Mouse (Mus musculus) liver, embryonic 15.5 days (tissue): ENCODE results near the gene Gm10392. TPM values are rescaled to one million over a fixed set of nuclear protein-coding genes. Genes with fewer than 3 reads are reported as not detected.
A peak's percentile ranks its signal among the peaks of the same experiment; 100 is the strongest.
"Not testable (repeated sequence)": the region's sequence is repeated elsewhere in the genome, so short reads cannot be mapped to it uniquely, and the experiment has no call there.

Source experiments
- ATAC-seq: fragments of 200-750 bp; cut with Nextera tagmentation; 2 replicates; pipeline ENCODE4 v1.8.0; 2017; ENCODE audit warnings: moderate number of reproducible peaks, mild to moderate bottlenecking, moderate library complexity; ENCODE audit not compliant: insufficient read depth
- H3K27ac ChIP-seq: fragments of 300-500 bp; sonication (generic); replicated peaks from 2 replicates; pipeline ENCODE4 v1.5.1; 2015; ENCODE audit warnings: mild to moderate bottlenecking, inconsistent platforms
- H3K27me3 ChIP-seq: fragments of 300-500 bp; sonication (generic); 2 replicates; pipeline ENCODE4 v1.6.1; 2015; ENCODE audit warnings: mild to moderate bottlenecking, inconsistent platforms
- H3K36me3 ChIP-seq: fragments of 300-500 bp; sonication (generic); replicated peaks from 2 replicates; pipeline ENCODE4 v1.6.1; 2015; ENCODE audit warnings: moderate library complexity, mild to moderate bottlenecking, inconsistent platforms
- H3K4me1 ChIP-seq: fragments of 300-500 bp; sonication (generic); replicated peaks from 2 replicates; pipeline ENCODE4 v1.6.1; 2015; ENCODE audit warnings: inconsistent platforms
- H3K4me2 ChIP-seq: fragments of 300-500 bp; sonication (generic); 2 replicates; pipeline ENCODE4 v1.6.1; 2015; ENCODE audit warnings: moderate library complexity, mild to moderate bottlenecking, inconsistent platforms
- H3K4me3 ChIP-seq: fragments of 300-500 bp; sonication (generic); replicated peaks from 2 replicates; pipeline ENCODE4 v1.5.1; 2015; ENCODE audit warnings: mild to moderate bottlenecking, inconsistent platforms
- H3K9ac ChIP-seq: fragments of 300-500 bp; sonication (generic); 2 replicates; pipeline ENCODE4 v1.6.1; 2015; ENCODE audit warnings: moderate library complexity, mild to moderate bottlenecking, inconsistent platforms
- H3K9me3 ChIP-seq: fragments of 300-500 bp; sonication (generic); replicated peaks from 2 replicates; pipeline ENCODE4 v1.6.1; 2016; ENCODE audit warnings: inconsistent platforms
- WGBS: fragments of 180-500 bp; shearing (Covaris S2); methylation state at CpG from one replicate; pipeline ENCODE4 v1.1.7; 2015; ENCODE audit warnings: mixed read lengths; ENCODE audit not compliant: insufficient replicate concordance; 5-methylcytosine and 5-hydroxymethylcytosine counted together
- polyA plus RNA-seq: library from polyadenylated mRNA; unstranded; fragments of >200 nt; fragmentation: Nextera tagmentation; extraction: Ambion mirVana; gene quantifications from 2 replicates; pipeline ENCODE4 v1.2.1, GENCODE M21; 2015

The Gm10392 gene
- polyA plus RNA-seq, result 0.07 and 0.28 TPM in 2 replicates

DNA sequence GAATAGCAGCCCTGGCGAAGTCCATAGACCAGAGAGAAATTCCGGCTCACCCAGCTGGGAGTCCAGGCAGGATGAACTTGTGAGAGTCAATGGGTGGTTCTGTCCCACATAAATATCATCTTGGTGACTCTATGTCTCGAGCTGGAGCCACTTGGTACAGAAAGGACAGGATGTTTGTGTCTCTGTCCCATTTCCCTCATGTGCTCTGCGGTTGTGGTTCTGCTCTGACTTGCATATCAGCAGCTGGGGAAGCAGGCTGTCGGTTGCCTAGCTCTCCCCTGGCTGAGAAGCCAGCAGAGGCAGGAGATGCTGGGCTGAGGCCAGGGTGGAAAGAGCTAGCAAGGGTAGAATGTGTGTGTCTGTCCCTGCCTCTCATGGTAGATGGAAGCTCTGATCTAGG is at the start of gene Gm10392:
Gene Gm10392, minus strand, starts transcription at position 156 of the 400 bp plus-strand sequence.
- WGBS, result 17% methylated on average over 5 of the region's 5 CpGs
- H3K36me3 ChIP-seq, result no peaks in the 10 kb centered on the region
- H3K27me3 ChIP-seq, result peaks cover 62% of the 10 kb centered on the region
- no peak within 1 kb of the TSS for H3K9ac ChIP-seq
- no peak within 1 kb of the TSS for H3K4me3 ChIP-seq
- no peaks in the 10 kb centered on the region for H3K9me3 ChIP-seq
- 0 out of 2 replicates have a peak within 1 kb of the TSS, but pooled peaks have one; percentile 5 for H3K4me2 ChIP-seq
- ATAC-seq, result no peak
- 0 out of 2 replicates have a peak within 1 kb of the TSS, but pooled peaks have one; percentile 45 for H3K27ac ChIP-seq
- H3K4me1 ChIP-seq, result peaks cover 56% of the 10 kb centered on the region

DNA sequence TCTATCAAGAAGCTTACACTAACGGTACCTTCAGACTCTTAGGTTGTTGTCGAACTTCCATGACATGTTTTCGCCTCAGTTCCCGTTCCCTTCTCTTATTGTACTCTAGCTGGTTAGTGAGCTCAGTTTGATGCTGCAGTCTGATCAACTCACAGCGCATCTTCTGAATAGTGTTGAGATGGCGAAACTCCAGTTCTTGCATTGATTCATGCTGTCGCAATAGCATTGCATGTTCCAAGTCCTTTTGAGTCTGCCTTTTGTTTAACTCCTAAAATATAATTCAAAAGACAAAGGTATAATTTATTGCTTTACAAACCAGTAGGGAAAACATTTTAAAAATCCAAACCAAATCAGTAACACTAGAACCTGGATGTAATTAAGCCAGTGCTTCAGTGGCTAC is 26.3 kb upstream of the Gm10392 start:
- H3K36me3 ChIP-seq, result peaks cover 82% of the 10 kb centered on the region
- no peak overlapping the region for H3K4me3 ChIP-seq
- H3K4me1 ChIP-seq, result no peaks in the 10 kb centered on the region
- no peak for ATAC-seq
- no peak overlapping the region for H3K9ac ChIP-seq
- 85% methylated on average over 7 of the region's 7 CpGs for WGBS
- H3K27me3 ChIP-seq, result no peaks in the 10 kb centered on the region
- no peaks in the 10 kb centered on the region for H3K9me3 ChIP-seq
- H3K4me2 ChIP-seq, result no peak overlapping the region
- no peak overlapping the region for H3K27ac ChIP-seq

DNA sequence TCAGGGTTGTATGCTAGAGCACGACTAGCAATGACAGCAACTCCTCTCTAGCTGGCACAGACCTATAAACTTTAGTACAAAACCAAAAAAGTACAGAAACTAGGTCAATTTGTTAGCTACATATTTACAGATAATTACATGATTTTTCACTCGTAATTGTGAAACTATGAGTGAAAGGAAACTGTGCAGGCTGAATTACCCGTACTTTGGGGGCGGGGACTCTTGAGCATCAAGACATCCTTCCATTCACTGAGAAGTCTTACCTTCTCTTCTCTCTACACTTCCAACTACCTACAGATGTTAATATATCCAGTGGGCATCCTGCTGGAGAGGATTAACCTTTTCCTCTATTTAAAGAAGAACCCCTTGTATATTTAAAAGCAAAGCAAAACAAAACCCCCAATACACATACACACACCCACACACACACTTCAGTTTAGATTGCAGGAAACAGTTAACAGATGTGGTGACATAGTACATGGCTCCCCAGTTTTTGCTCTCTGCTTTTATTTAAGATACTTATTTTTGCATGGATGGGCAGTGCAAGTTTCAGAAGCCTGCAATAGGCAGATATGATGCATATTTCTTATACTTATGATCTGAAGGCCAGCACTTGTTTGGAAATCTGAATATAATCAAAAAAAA is 13.3 kb upstream of the Gm10392 start:
- Histone ChIP-seq H3K36me3 (peaks cover 19% of the 10 kb centered on the region), H3K27ac (no peak overlapping the region), H3K4me2 (no peak overlapping the region), H3K9ac (no peak overlapping the region), H3K4me3 (no peak overlapping the region), H3K27me3 (no peaks in the 10 kb centered on the region), H3K4me1 (no peaks in the 10 kb centered on the region), H3K9me3 (no peaks in the 10 kb centered on the region)
- ATAC-seq, result no peak
- 76% methylated on average over 4 of the region's 4 CpGs for WGBS

DNA sequence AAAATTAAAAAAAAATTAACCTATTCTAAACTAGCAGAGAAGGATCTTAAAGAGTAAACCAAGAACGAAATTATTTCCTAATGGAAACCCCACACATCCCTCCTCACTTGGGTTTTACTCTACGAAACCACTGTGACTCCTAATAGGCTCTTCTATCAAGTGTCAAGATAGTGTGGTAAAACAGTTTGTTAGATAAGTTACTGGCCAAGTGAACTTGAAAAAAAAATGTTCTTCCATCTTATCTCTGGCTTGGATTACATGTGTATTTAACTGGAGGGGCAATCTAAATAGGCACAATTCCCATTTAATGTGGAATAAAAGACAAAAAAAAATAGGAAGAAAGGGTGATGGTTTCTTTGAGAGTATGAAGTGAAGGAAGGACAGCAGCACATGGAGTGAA is 11.9 kb upstream of the Gm10392 start:
- WGBS, result 41% methylated on average over 2 of the region's 2 CpGs
- Histone ChIP-seq H3K9me3 (no peaks in the 10 kb centered on the region), H3K4me3 (no peak overlapping the region), H3K4me2 (no peak overlapping the region), H3K4me1 (no peaks in the 10 kb centered on the region), H3K9ac (no peak overlapping the region), H3K27ac (no peak overlapping the region), H3K27me3 (no peaks in the 10 kb centered on the region), H3K36me3 (0 out of 2 replicates have a peak, but pooled peaks cover 7% of the 10 kb centered on the region)
- no peak for ATAC-seq

DNA sequence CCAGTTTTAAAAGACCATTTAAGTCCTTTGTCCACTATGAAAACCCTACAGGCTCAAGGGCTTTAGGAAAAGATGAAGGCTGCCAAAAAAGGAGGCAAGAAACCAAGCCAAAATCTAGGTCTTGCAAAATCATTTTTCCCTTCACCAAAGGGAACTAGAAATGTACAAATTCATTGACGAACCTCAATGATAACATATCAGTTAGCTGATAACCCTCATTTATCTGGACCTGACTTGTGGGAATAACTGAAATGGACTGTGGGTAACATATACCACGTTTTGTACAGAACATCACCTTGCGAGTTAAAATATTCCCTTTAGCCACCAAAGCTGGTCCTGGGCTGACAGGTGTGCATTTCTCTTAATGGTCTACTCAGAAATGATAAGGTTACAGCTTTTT is 10.6 kb upstream of the Gm10392 start:
- Histone ChIP-seq H3K9me3 (no peaks in the 10 kb centered on the region), H3K4me1 (no peaks in the 10 kb centered on the region), H3K27ac (no peak overlapping the region), H3K36me3 (0 out of 2 replicates have a peak, but pooled peaks cover 3% of the 10 kb centered on the region), H3K4me2 (no peak overlapping the region), H3K27me3 (no peaks in the 10 kb centered on the region), H3K9ac (no peak overlapping the region), H3K4me3 (no peak overlapping the region)
- ATAC-seq, result no peak
- 43% methylated on average over 3 of the region's 3 CpGs for WGBS

DNA sequence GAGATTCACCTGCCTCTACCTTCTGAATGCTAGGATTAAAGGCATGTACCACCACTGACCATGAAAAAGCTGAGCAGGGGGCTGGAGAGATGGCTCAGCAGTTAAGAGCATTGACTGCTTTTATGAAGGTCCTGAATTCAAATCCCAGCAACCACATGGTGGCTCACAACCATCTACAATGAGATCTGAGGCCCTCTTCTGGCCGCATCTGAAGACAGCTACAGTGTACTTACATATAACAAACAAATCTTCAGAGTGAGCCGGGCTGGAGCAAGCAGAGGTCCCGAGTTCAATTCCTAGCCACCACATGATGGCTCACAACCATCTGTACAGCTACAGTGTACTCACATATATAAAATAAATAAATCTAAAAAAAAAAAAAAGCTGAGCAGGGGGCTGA is 9.4 kb upstream of the Gm10392 start:
- not testable (repeated sequence) for H3K4me2 ChIP-seq, H3K9me3 ChIP-seq, H3K4me1 ChIP-seq, H3K27me3 ChIP-seq, H3K36me3 ChIP-seq, H3K27ac ChIP-seq, ATAC-seq, H3K9ac ChIP-seq, H3K4me3 ChIP-seq
- WGBS, result 76% methylated on average over 3 of the region's 3 CpGs

DNA sequence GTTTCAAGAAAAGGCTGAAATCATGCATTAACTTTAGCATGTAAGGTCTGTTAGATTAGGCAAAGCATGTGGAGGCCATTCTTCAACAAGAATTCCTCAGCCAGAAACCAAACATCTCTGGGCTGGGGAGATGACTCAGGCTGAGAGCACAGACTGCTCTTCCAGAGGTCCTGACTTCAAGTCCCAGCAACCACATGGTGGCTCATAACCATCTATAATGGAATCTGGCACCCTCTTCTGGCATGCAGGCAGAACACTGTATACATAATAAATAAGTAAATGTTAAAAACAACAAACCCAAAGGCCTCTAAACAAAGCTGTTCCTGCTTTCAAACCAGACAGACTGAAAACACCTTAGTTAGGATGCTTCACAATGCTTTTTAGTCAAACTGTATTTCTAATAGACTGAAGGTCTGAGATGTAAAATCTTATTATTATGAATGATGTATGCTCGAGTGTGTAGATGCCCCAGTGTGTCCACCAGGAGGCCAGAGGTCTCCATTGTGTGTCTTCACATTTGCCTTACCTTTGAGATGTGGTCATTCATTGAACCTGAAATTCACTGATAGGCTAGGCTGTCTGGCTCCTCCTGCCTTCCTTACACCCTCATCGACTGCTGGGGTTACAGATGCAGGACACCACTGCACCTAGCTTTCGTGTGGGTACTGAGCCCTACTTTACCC is 6.9 kb upstream of the Gm10392 start:
- ATAC-seq, result no peak
- peaks cover 4% of the 10 kb centered on the region; the same call in 1 of the 2 replicates for H3K4me1 ChIP-seq
- H3K9ac ChIP-seq, result no peak overlapping the region
- H3K9me3 ChIP-seq, result no peaks in the 10 kb centered on the region
- H3K27ac ChIP-seq, result no peak overlapping the region
- no peaks in the 10 kb centered on the region for H3K27me3 ChIP-seq
- no peak overlapping the region for H3K4me3 ChIP-seq
- 66% methylated on average over 3 of the region's 3 CpGs for WGBS
- no peak overlapping the region for H3K4me2 ChIP-seq
- H3K36me3 ChIP-seq, result no peaks in the 10 kb centered on the region

DNA sequence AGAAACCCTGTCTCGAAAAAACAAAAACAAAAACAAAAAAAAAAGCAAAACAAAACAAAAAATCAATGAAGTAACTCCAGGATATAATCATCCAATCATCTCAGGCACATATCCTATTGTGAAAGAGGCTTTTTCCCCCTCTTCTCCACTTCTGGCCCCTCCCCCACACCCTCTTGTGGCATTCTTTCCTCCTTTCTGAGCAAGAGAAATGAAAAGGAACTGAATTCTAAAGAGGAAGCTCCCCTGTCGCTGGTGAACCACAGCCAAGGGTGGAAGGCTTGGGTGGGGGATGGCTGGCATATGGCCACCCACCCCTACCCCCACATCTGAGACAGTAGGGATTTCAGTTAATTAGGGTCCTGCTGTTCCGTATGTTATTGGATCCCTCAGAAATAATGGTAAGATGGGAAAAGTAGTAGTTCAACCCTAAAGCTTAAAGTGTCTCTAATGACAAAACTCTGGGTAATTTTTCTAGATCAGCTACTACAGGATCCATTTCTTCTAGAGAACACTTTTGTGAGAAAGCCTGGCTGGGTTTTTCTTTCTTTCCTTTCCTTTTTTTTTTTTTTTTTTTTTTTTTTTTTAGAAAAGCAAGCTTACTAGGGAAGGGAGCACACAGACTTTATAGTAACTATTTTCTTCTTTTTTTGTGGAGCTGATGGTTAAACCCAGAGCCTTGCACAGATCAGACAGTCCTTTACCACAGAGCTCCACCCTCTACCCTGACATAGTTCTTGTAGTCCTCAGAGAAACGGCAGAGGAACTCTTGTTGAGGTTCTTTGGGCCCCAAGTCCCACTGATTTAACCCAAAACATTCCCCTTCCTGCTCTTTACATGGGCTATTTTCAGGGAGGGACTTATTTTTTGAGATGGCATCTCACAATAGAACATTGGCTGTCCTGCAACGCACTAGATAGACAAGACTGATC is 1.9 kb upstream of the Gm10392 start:
- no peaks in the 10 kb centered on the region for H3K36me3 ChIP-seq
- H3K4me2 ChIP-seq, result no peak overlapping the region
- no peak overlapping the region for H3K9ac ChIP-seq
- no peaks in the 10 kb centered on the region for H3K9me3 ChIP-seq
- no peak overlapping the region for H3K27ac ChIP-seq
- 27% methylated on average over 5 of the region's 5 CpGs for WGBS
- H3K4me3 ChIP-seq, result no peak overlapping the region
- no peak for ATAC-seq
- peaks cover 38% of the 10 kb centered on the region for H3K4me1 ChIP-seq
- H3K27me3 ChIP-seq, result peaks cover 44% of the 10 kb centered on the region

DNA sequence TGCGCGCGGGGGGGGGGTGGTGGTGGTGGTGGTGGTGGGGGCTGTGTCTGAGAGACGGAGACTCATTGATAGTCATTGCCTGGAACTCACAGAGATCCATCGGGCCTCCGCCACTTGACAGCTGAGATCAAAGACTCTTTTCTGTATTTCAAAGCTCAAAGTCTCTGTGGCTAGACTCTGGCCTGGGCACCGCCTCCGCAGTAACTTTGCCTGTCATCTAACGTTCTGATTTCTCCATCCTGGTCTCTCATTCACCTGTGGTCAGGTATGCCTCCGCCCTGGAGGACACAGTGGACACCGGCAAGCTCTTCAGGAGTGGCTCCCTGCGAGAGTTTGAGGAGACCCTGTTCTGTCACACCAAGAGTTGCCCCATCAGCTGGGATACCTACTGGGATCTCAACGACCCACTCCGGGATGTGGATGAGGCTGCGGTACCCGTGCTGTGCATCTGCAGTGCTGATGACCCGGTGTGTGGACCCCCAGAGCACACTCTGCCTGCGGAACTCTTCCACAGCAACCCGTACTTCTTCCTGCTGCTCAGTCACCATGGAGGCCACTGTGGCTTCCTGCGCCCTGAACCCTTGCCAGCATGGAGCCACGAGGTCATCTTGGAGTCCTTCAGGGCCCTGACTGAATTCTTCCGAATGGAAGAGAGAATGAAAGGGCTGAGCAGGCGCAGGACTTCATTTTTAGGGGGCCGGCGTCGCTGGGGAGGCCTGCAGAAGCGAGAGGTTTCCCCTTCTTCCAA is 773 bp downstream of the Gm10392 start:
- Histone ChIP-seq H3K4me1 (peaks cover 63% of the 10 kb centered on the region), H3K4me2 (0 out of 2 replicates have a peak overlapping the region, but pooled peaks have one; percentile 5), H3K9me3 (no peaks in the 10 kb centered on the region), H3K27me3 (peaks cover 63% of the 10 kb centered on the region), H3K9ac (no peak overlapping the region), H3K36me3 (no peaks in the 10 kb centered on the region), H3K27ac (0 out of 2 replicates have a peak overlapping the region, but pooled peaks have one; percentile 45), H3K4me3 (no peak overlapping the region)
- WGBS, result 51% methylated on average over 27 of the region's 27 CpGs
- no peak for ATAC-seq

DNA sequence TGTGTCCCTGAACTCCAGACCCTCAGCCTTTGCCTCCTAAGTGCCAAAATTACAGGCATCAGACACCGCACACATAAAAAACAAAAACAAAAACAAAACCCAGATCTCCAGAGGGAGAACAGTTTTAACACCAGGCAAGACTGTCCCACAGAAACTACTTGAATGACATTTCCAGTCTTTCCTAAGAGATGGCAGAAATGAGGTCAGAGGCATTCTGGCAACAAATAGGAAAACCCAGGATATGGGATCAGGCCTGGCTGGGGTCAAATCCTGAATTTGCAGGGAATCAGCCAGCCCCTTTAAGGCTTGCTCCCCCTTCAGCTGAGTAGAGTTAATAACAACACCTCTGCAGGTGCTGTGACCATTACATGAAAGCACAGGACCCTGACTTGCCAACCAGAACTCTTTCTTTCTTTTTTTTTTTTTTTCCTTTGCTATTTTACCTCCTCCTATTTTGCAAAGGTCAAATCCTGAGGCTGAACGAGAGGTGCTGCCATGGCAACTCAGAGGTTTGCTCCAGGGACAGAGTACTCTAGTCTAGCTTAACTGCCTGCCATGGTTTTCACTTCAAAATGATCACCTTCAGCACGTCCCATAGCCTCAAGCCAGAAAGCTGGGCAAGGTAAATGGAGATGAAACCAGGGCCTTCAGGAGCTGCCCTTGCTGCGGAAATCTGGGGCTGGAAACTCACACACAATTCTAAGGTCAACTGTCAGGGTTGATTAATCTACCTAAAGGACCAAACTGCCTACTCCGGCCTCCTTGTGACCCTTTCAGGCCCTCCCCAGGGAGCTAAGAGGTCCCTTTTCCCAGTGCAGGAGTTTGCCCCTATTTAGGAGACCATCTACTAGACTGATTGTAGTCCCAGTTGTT is 2.2 kb downstream of the Gm10392 start:
- WGBS, result 63% methylated on average over 5 of the region's 5 CpGs
- no peaks in the 10 kb centered on the region for H3K9me3 ChIP-seq
- H3K36me3 ChIP-seq, result no peaks in the 10 kb centered on the region
- H3K4me1 ChIP-seq, result peaks cover 74% of the 10 kb centered on the region
- peaks cover 63% of the 10 kb centered on the region for H3K27me3 ChIP-seq
- H3K27ac ChIP-seq, result no peak overlapping the region
- H3K4me2 ChIP-seq, result peak overlapping the region; percentile 98
- ATAC-seq, result no peak
- H3K4me3 ChIP-seq, result no peak overlapping the region
- H3K9ac ChIP-seq, result no peak overlapping the region
